Mouse (Mus musculus) heart, embryonic 12.5 days (tissue): Measurements from ENCODE around the gene Mknk1. TPM values are rescaled to one million over a fixed set of nuclear protein-coding genes. Genes with fewer than 3 reads are reported as not detected.
A peak's percentile ranks its signal among the peaks of the same experiment; 100 is the strongest.

ENCODE experiments used
- ATAC-seq: fragments of 200-750 bp; cut with Nextera tagmentation; 2 replicates; pipeline ENCODE4 v1.8.0; 2017; ENCODE audit warnings: moderate TSS enrichment, moderate library complexity; ENCODE audit not compliant: insufficient number of reproducible peaks, low FRiP score
- H3K27ac ChIP-seq: fragments of 300-500 bp; sonication (generic); 2 replicates; pipeline ENCODE4 v1.5.1; 2016; ENCODE audit warnings: mild to moderate bottlenecking, moderate library complexity; ENCODE audit not compliant: poor library complexity, severe bottlenecking
- H3K27me3 ChIP-seq: fragments of 300-500 bp; sonication (generic); replicated peaks from 2 replicates; pipeline ENCODE4 v1.6.1; 2016; ENCODE audit warnings: mild to moderate bottlenecking, moderate library complexity
- H3K36me3 ChIP-seq: fragments of 300-500 bp; sonication (generic); 2 replicates; pipeline ENCODE4 v1.6.1; 2016; ENCODE audit warnings: mild to moderate bottlenecking, moderate library complexity
- H3K4me1 ChIP-seq: fragments of 300-500 bp; sonication (generic); replicated peaks from 2 replicates; pipeline ENCODE4 v1.6.1; 2016; ENCODE audit warnings: mild to moderate bottlenecking
- H3K4me2 ChIP-seq: fragments of 300-500 bp; sonication (generic); 2 replicates; pipeline ENCODE4 v1.6.1; 2016; ENCODE audit warnings: mild to moderate bottlenecking, moderate library complexity
- H3K4me3 ChIP-seq: fragments of 300-500 bp; sonication (generic); 2 replicates; pipeline ENCODE4 v1.5.1; 2016; ENCODE audit warnings: mild to moderate bottlenecking
- H3K9ac ChIP-seq: fragments of 300-500 bp; sonication (generic); 2 replicates; pipeline ENCODE4 v1.6.1; 2016; ENCODE audit warnings: mild to moderate bottlenecking, moderate library complexity
- H3K9me3 ChIP-seq: fragments of 300-500 bp; sonication (generic); replicated peaks from 2 replicates; pipeline ENCODE4 v1.6.1; 2016; ENCODE audit warnings: mild to moderate bottlenecking, moderate library complexity
- WGBS: fragments of 180-500 bp; shearing (Covaris S2); methylation state at CpG from one replicate; pipeline ENCODE4 v1.1.7; 2016; 5-methylcytosine and 5-hydroxymethylcytosine counted together
- polyA plus RNA-seq: library from polyadenylated mRNA; unstranded; fragments of >200 nt; fragmentation: Nextera tagmentation; extraction: Ambion mirVana; gene quantifications from 2 replicates; pipeline ENCODE4 v1.2.1, GENCODE M21; 2016

Mknk1 gene
- polyA plus RNA-seq, 1 experiment from 2014 or later: 21.6 TPM

GRCm38 (mm10) chr4:115886875-115887274 lies 47.9 kb downstream of the Mknk1 start:
- Histone ChIP-seq H3K36me3 (no peaks in the 10 kb centered on the region), H3K4me3 (no peak overlapping the region), H3K27ac (no peak overlapping the region), H3K4me2 (no peak overlapping the region), H3K27me3 (peaks cover 79% of the 10 kb centered on the region), H3K4me1 (peaks cover 10% of the 10 kb centered on the region; the same call in 1 of the 2 replicates), H3K9me3 (no peaks in the 10 kb centered on the region), H3K9ac (no peak overlapping the region)
- WGBS: 50% methylated on average over 1 of the region's 1 CpGs
- ATAC-seq: no peak

GRCm38 (mm10) chr4:115890066-115890465 lies 51.1 kb downstream of the Mknk1 start:
- Histone ChIP-seq H3K4me1 (peaks cover 10% of the 10 kb centered on the region; the same call in 1 of the 2 replicates), H3K4me3 (peak overlapping the region; percentile 21), H3K36me3 (no peaks in the 10 kb centered on the region), H3K9ac (no peak overlapping the region; the same call in 1 of the 2 replicates), H3K4me2 (peak overlapping the region; percentile 63), H3K27me3 (peaks cover 82% of the 10 kb centered on the region), H3K9me3 (no peaks in the 10 kb centered on the region), H3K27ac (no peak overlapping the region)
- WGBS: 11% methylated on average over 6 of the region's 6 CpGs
- ATAC-seq: no peak

- Histone ChIP-seq H3K4me1 (peaks cover 10% of the 10 kb centered on the region; the same call in 1 of the 2 replicates), H3K9ac (no peak within 1 kb of the TSS; the same call in 1 of the 2 replicates), H3K4me3 (peak within 1 kb of the TSS; percentile 21), H3K36me3 (no peaks in the 10 kb centered on the region), H3K27ac (no peak within 1 kb of the TSS), H3K9me3 (no peaks in the 10 kb centered on the region), H3K27me3 (peaks cover 82% of the 10 kb centered on the region), H3K4me2 (peak within 1 kb of the TSS; percentile 63)
- no peak for ATAC-seq
- under 1% methylated on average over 31 of the region's 31 CpGs for WGBS
Measured at GRCm38 (mm10) chr4:115890553-115890952, 51.6 kb downstream of the Mknk1 start, which contains the start of gene 6430628N08Rik. Gene 6430628N08Rik (plus strand): TSS chr4:115890665.

- H3K9ac ChIP-seq: no peak overlapping the region
- H3K4me1 ChIP-seq: peaks cover 18% of the 10 kb centered on the region
- no peaks in the 10 kb centered on the region for H3K36me3 ChIP-seq
- 26% methylated on average over 3 of the region's 3 CpGs for WGBS
- no peaks in the 10 kb centered on the region for H3K9me3 ChIP-seq
- ATAC-seq: no peak
- no peak overlapping the region for H3K4me3 ChIP-seq
- no peak overlapping the region for H3K4me2 ChIP-seq
- H3K27ac ChIP-seq: no peak overlapping the region
- peaks cover 89% of the 10 kb centered on the region for H3K27me3 ChIP-seq
Measured at GRCm38 (mm10) chr4:115894281-115894680, 55.3 kb downstream of the Mknk1 start.

- Histone ChIP-seq H3K9ac (peak overlapping the region; percentile 55), H3K27me3 (peaks cover 88% of the 10 kb centered on the region)
- under 1% methylated on average over 56 of the region's 56 CpGs for WGBS
Measured at GRCm38 (mm10) chr4:115897901-115898631, 59.1 kb downstream of the Mknk1 start.

GRCm38 (mm10) chr4:115902816-115903215 lies 63.8 kb downstream of the Mknk1 start:
- Histone ChIP-seq H3K36me3 (no peaks in the 10 kb centered on the region), H3K9me3 (no peaks in the 10 kb centered on the region), H3K9ac (no peak overlapping the region), H3K4me2 (no peak overlapping the region), H3K4me1 (peaks cover 6% of the 10 kb centered on the region), H3K4me3 (no peak overlapping the region), H3K27me3 (peaks cover 96% of the 10 kb centered on the region), H3K27ac (no peak overlapping the region)
- no peak for ATAC-seq
- WGBS: 17% methylated on average over 5 of the region's 5 CpGs

More at GRCm38 (mm10) chr4:115897901-115898631, 59.1 kb downstream of the Mknk1 start:
- Histone ChIP-seq H3K4me2 (peak overlapping the region; percentile 91), H3K9me3 (no peaks in the 10 kb centered on the region), H3K4me3 (peak overlapping the region; percentile 50), H3K4me1 (peaks cover 8% of the 10 kb centered on the region), H3K27ac (no peak overlapping the region), H3K36me3 (no peaks in the 10 kb centered on the region)
- peak; percentile 46; the same call in 1 of the 2 replicates for ATAC-seq

GRCm38 (mm10) chr4:115904375-115904774 lies 65.4 kb downstream of the Mknk1 start:
- WGBS: 13% methylated on average over 12 of the region's 12 CpGs
- Histone ChIP-seq H3K4me2 (no peak overlapping the region), H3K27ac (no peak overlapping the region), H3K36me3 (no peaks in the 10 kb centered on the region), H3K27me3 (peaks cover 96% of the 10 kb centered on the region), H3K9ac (no peak overlapping the region), H3K9me3 (no peaks in the 10 kb centered on the region), H3K4me1 (0 out of 2 replicates have a peak, but pooled peaks cover 2% of the 10 kb centered on the region), H3K4me3 (no peak overlapping the region)
- ATAC-seq: no peak

- H3K9ac ChIP-seq: no peak overlapping the region
- H3K4me1 ChIP-seq: 0 out of 2 replicates have a peak, but pooled peaks cover 2% of the 10 kb centered on the region
- H3K27me3 ChIP-seq: peaks cover 87% of the 10 kb centered on the region
- H3K4me3 ChIP-seq: no peak overlapping the region
- 10% methylated on average over 7 of the region's 7 CpGs for WGBS
- H3K9me3 ChIP-seq: no peaks in the 10 kb centered on the region
- H3K27ac ChIP-seq: no peak overlapping the region
- no peak overlapping the region for H3K4me2 ChIP-seq
- H3K36me3 ChIP-seq: no peaks in the 10 kb centered on the region
- no peak for ATAC-seq
Measured at GRCm38 (mm10) chr4:115905701-115906100, 66.7 kb downstream of the Mknk1 start.

- H3K4me3 ChIP-seq: no peak overlapping the region
- H3K27me3 ChIP-seq: peaks cover 88% of the 10 kb centered on the region
- no peaks in the 10 kb centered on the region for H3K9me3 ChIP-seq
- H3K36me3 ChIP-seq: no peaks in the 10 kb centered on the region
- no peak overlapping the region for H3K4me2 ChIP-seq
- no peak overlapping the region for H3K9ac ChIP-seq
- H3K4me1 ChIP-seq: 0 out of 2 replicates have a peak, but pooled peaks cover 2% of the 10 kb centered on the region
- ATAC-seq: no peak
- no peak overlapping the region for H3K27ac ChIP-seq
- WGBS: 76% methylated on average over 3 of the region's 3 CpGs
Measured at GRCm38 (mm10) chr4:115906791-115907190, 67.8 kb downstream of the Mknk1 start.

- Histone ChIP-seq H3K36me3 (no peaks in the 10 kb centered on the region), H3K4me3 (no peak overlapping the region), H3K9me3 (no peaks in the 10 kb centered on the region), H3K27me3 (peaks cover 89% of the 10 kb centered on the region), H3K4me1 (0 out of 2 replicates have a peak, but pooled peaks cover 2% of the 10 kb centered on the region), H3K4me2 (no peak overlapping the region), H3K27ac (no peak overlapping the region), H3K9ac (no peak overlapping the region)
- ATAC-seq: no peak
- WGBS: 23% methylated on average over 1 of the region's 1 CpGs
Measured at GRCm38 (mm10) chr4:115907994-115908393, 69.0 kb downstream of the Mknk1 start.

GRCm38 (mm10) chr4:115908641-115909040 lies 69.6 kb downstream of the Mknk1 start:
- H3K9ac ChIP-seq: no peak overlapping the region
- H3K27ac ChIP-seq: no peak overlapping the region
- no peaks in the 10 kb centered on the region for H3K36me3 ChIP-seq
- peak; percentile 73 for ATAC-seq
- no peak overlapping the region for H3K4me3 ChIP-seq
- 11% methylated on average over 7 of the region's 7 CpGs for WGBS
- H3K4me2 ChIP-seq: no peak overlapping the region
- 0 out of 2 replicates have a peak, but pooled peaks cover 2% of the 10 kb centered on the region for H3K4me1 ChIP-seq
- H3K9me3 ChIP-seq: no peaks in the 10 kb centered on the region
- H3K27me3 ChIP-seq: peaks cover 89% of the 10 kb centered on the region
